Mouse (Mus musculus): ENCODE measurements around the gene Setd4.
A peak's percentile ranks its signal among the peaks of the same experiment; 100 is the strongest.

Setd4 gene

GRCm38 (mm10) chr16:93547122-93547521, 56.7 kb downstream of the Setd4 start:
- DNase-seq (ENCODE audit: extremely low read depth, low read depth, low spot score) = peak; percentile 88

GRCm38 (mm10) chr16:93546354-93546965, 57.4 kb downstream of the Setd4 start:
- DNase-seq (ENCODE audit: extremely low read depth, low read depth, low spot score) = no peak

- DNase-seq (ENCODE audit: extremely low read depth, low read depth, low spot score) = peak; percentile 99
Observed at GRCm38 (mm10) chr16:93544931-93545330, 58.9 kb downstream of the Setd4 start.

GRCm38 (mm10) chr16:93543704-93544103, 60.2 kb downstream of the Setd4 start:
- peak; percentile 82 for DNase-seq (ENCODE audit: extremely low read depth, low read depth, low spot score)

GRCm38 (mm10) chr16:93539891-93540290, 64.0 kb downstream of the Setd4 start:
- DNase-seq (ENCODE audit: extremely low read depth, low read depth, low spot score) = no peak

DNA sequence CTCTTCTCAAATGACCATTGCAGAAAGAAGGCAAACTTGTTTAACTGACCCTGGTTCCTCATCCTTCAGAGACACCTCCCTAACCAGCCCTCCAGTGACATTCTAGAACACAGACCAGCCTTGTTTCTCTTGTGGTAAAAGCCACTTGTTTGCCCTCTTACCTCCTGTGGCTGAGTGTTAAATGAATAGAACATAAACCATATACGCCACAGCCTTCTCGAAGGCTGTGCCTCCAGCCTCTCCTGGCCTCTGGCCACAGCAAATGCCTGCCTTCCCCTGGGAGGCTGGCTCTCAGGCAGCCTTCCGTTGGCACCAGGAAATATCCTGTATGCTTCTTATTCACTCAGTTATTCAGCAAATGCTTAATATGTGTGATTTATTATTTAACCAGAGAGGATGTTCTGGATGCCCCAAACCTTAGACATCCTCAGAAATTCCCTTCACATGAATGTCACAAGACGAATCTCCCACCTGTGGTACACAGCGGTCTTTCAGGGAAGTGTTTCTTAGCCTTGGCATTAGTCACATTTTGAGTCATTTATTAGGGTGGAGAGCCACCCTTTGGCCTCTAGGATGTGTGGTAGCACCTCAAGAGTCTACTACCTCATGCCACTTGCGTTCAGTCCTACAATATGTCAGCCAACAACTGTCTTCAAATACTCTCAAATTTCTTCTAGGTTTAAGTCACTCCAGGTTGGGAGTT, 68.6 kb downstream of the Setd4 start:
- no peak for DNase-seq (ENCODE audit: extremely low read depth, low read depth, low spot score)

Measured in fat pad, adult 2 months (tissue).